Mouse (Mus musculus): ENCODE measurements around the gene Ppl. TPM values are rescaled to one million over a fixed set of nuclear protein-coding genes. Genes with fewer than 3 reads are reported as not detected.

The Ppl gene
- polyA plus RNA-seq, 1 experiment from 2014 or later, result 0.54 TPM

GRCm38 (mm10) chr16:5093285-5093684, 38.9 kb downstream of the Ppl start:
- Histone ChIP-seq H3K4me1 (ENCODE audit: insufficient read depth) (no peaks in the 10 kb centered on the region), H3K9me3 (ENCODE audit: low read length) (no peaks in the 10 kb centered on the region), H3K9ac (replicated peaks) (no peak overlapping the region), H3K36me3 (replicated peaks; ENCODE audit: insufficient read depth, low read length) (peaks cover under 1% of the 10 kb centered on the region; the same call in 1 of the 2 replicates), H3K27ac (ENCODE audit: low read depth) (no peak overlapping the region), H3K4me2 (ENCODE audit: low read depth, low read length) (no peak overlapping the region), H3K27me3 (ENCODE audit: insufficient read depth, low read length) (no peaks in the 10 kb centered on the region), H3K4me3 (ENCODE audit: low read depth, low read length) (no peak overlapping the region)
- DNase-seq (no peak), ATAC-seq (no peak)
- TF ChIP-seq CTCF (IDR thresholded peaks at IDR 0.05; ENCODE audit: low read depth) (no peak), EP300 (IDR thresholded peaks at IDR 0.05; ENCODE audit: low read depth) (no peak)
- WGBS (ENCODE audit: insufficient replicate concordance), result 70% methylated on average over 5 of the region's 5 CpGs

- Histone ChIP-seq H3K4me1 (ENCODE audit: insufficient read depth) (no peaks in the 10 kb centered on the region), H3K4me3 (ENCODE audit: low read depth, low read length) (no peak overlapping the region), H3K4me2 (ENCODE audit: low read depth, low read length) (no peak overlapping the region), H3K27me3 (ENCODE audit: insufficient read depth, low read length) (no peaks in the 10 kb centered on the region), H3K9me3 (ENCODE audit: low read length) (no peaks in the 10 kb centered on the region), H3K36me3 (replicated peaks; ENCODE audit: insufficient read depth, low read length) (peaks cover 37% of the 10 kb centered on the region), H3K27ac (ENCODE audit: low read depth) (no peak overlapping the region), H3K9ac (replicated peaks) (no peak overlapping the region)
- DNase-seq (no peak), ATAC-seq (no peak)
- TF ChIP-seq CTCF (IDR thresholded peaks at IDR 0.05; ENCODE audit: low read depth), result no peak
- no peak for TF ChIP-seq EP300 (IDR thresholded peaks at IDR 0.05; ENCODE audit: low read depth)
- 68% methylated on average over 10 of the region's 10 CpGs for WGBS (ENCODE audit: insufficient replicate concordance)
Observed at GRCm38 (mm10) chr16:5089021-5089420, 43.2 kb downstream of the Ppl start.

GRCm38 (mm10) chr16:5086179-5086578, 46.0 kb downstream of the Ppl start:
- no peaks in the 10 kb centered on the region for H3K9me3 ChIP-seq (ENCODE audit: low read length)
- WGBS (ENCODE audit: insufficient replicate concordance), result 89% methylated on average over 2 of the region's 2 CpGs
- H3K4me2 ChIP-seq (ENCODE audit: low read depth, low read length), result no peak overlapping the region
- no peaks in the 10 kb centered on the region for H3K4me1 ChIP-seq (ENCODE audit: insufficient read depth)
- H3K9ac ChIP-seq (replicated peaks), result no peak overlapping the region
- no peak for TF ChIP-seq CTCF (IDR thresholded peaks at IDR 0.05; ENCODE audit: low read depth)
- TF ChIP-seq EP300 (IDR thresholded peaks at IDR 0.05; ENCODE audit: low read depth), result no peak
- no peak overlapping the region for H3K4me3 ChIP-seq (ENCODE audit: low read depth, low read length)
- peaks cover 61% of the 10 kb centered on the region for H3K36me3 ChIP-seq (replicated peaks; ENCODE audit: insufficient read depth, low read length)
- no peak overlapping the region for H3K27ac ChIP-seq (ENCODE audit: low read depth)
- H3K27me3 ChIP-seq (ENCODE audit: insufficient read depth, low read length), result no peaks in the 10 kb centered on the region
- ATAC-seq, result no peak
- no peak for DNase-seq

- no peak overlapping the region for H3K4me2 ChIP-seq (ENCODE audit: low read depth, low read length)
- no peak for DNase-seq
- TF ChIP-seq EP300 (IDR thresholded peaks at IDR 0.05; ENCODE audit: low read depth) (no peak), CTCF (IDR thresholded peaks at IDR 0.05; ENCODE audit: low read depth) (no peak)
- 83% methylated on average over 4 of the region's 4 CpGs for WGBS (ENCODE audit: insufficient replicate concordance)
- ATAC-seq, result no peak
- H3K27me3 ChIP-seq (ENCODE audit: insufficient read depth, low read length), result no peaks in the 10 kb centered on the region
- H3K4me1 ChIP-seq (ENCODE audit: insufficient read depth), result no peaks in the 10 kb centered on the region
- H3K4me3 ChIP-seq (ENCODE audit: low read depth, low read length), result no peak overlapping the region
- no peak overlapping the region for H3K9ac ChIP-seq (replicated peaks)
- H3K36me3 ChIP-seq (replicated peaks; ENCODE audit: insufficient read depth, low read length), result peaks cover 64% of the 10 kb centered on the region
- H3K9me3 ChIP-seq (ENCODE audit: low read length), result no peaks in the 10 kb centered on the region
- no peak overlapping the region for H3K27ac ChIP-seq (ENCODE audit: low read depth)
Observed at GRCm38 (mm10) chr16:5085196-5085595, 47.0 kb downstream of the Ppl start.

- no peaks in the 10 kb centered on the region for H3K4me1 ChIP-seq (ENCODE audit: insufficient read depth)
- no peak overlapping the region for H3K4me2 ChIP-seq (ENCODE audit: low read depth, low read length)
- H3K9ac ChIP-seq (replicated peaks), result no peak overlapping the region
- DNase-seq (no peak), ATAC-seq (no peak)
- no peaks in the 10 kb centered on the region for H3K9me3 ChIP-seq (ENCODE audit: low read length)
- H3K27ac ChIP-seq (ENCODE audit: low read depth), result no peak overlapping the region
- WGBS (ENCODE audit: insufficient replicate concordance), result 85% methylated on average over 5 of the region's 5 CpGs
- TF ChIP-seq EP300 (IDR thresholded peaks at IDR 0.05; ENCODE audit: low read depth) (no peak), CTCF (IDR thresholded peaks at IDR 0.05; ENCODE audit: low read depth) (no peak)
- no peak overlapping the region for H3K4me3 ChIP-seq (ENCODE audit: low read depth, low read length)
- peaks cover 89% of the 10 kb centered on the region for H3K36me3 ChIP-seq (replicated peaks; ENCODE audit: insufficient read depth, low read length)
- no peaks in the 10 kb centered on the region for H3K27me3 ChIP-seq (ENCODE audit: insufficient read depth, low read length)
Observed at GRCm38 (mm10) chr16:5074341-5074740, 57.9 kb downstream of the Ppl start.

- Histone ChIP-seq H3K4me3 (ENCODE audit: low read depth, low read length) (no peak overlapping the region), H3K27ac (ENCODE audit: low read depth) (no peak overlapping the region), H3K27me3 (ENCODE audit: insufficient read depth, low read length) (no peaks in the 10 kb centered on the region), H3K4me1 (ENCODE audit: insufficient read depth) (no peaks in the 10 kb centered on the region), H3K9ac (replicated peaks) (no peak overlapping the region), H3K9me3 (ENCODE audit: low read length) (no peaks in the 10 kb centered on the region), H3K36me3 (replicated peaks; ENCODE audit: insufficient read depth, low read length) (peaks cover 85% of the 10 kb centered on the region), H3K4me2 (ENCODE audit: low read depth, low read length) (no peak overlapping the region)
- no peak for ATAC-seq
- no peak for DNase-seq
- 84% methylated on average over 7 of the region's 7 CpGs for WGBS (ENCODE audit: insufficient replicate concordance)
- no peak for TF ChIP-seq CTCF (IDR thresholded peaks at IDR 0.05; ENCODE audit: low read depth)
- TF ChIP-seq EP300 (IDR thresholded peaks at IDR 0.05; ENCODE audit: low read depth), result no peak
Observed at GRCm38 (mm10) chr16:5071974-5072373, 60.2 kb downstream of the Ppl start.

- Histone ChIP-seq H3K27ac (ENCODE audit: low read depth) (no peak overlapping the region), H3K4me1 (ENCODE audit: insufficient read depth) (no peaks in the 10 kb centered on the region), H3K9ac (replicated peaks) (no peak overlapping the region), H3K4me2 (ENCODE audit: low read depth, low read length) (no peak overlapping the region), H3K9me3 (ENCODE audit: low read length) (no peaks in the 10 kb centered on the region), H3K36me3 (replicated peaks; ENCODE audit: insufficient read depth, low read length) (peaks cover 77% of the 10 kb centered on the region), H3K27me3 (ENCODE audit: insufficient read depth, low read length) (no peaks in the 10 kb centered on the region), H3K4me3 (ENCODE audit: low read depth, low read length) (no peak overlapping the region)
- DNase-seq, result no peak
- ATAC-seq, result no peak
- TF ChIP-seq CTCF (IDR thresholded peaks at IDR 0.05; ENCODE audit: low read depth), result no peak
- no peak for TF ChIP-seq EP300 (IDR thresholded peaks at IDR 0.05; ENCODE audit: low read depth)
- WGBS (ENCODE audit: insufficient replicate concordance), result 88% methylated on average over 3 of the region's 3 CpGs
Observed at GRCm38 (mm10) chr16:5070321-5070720, 61.9 kb downstream of the Ppl start.

Data from liver, postnatal 0 days (tissue).